Mouse (Mus musculus): ENCODE results near the gene Ahnak2.

DNA sequence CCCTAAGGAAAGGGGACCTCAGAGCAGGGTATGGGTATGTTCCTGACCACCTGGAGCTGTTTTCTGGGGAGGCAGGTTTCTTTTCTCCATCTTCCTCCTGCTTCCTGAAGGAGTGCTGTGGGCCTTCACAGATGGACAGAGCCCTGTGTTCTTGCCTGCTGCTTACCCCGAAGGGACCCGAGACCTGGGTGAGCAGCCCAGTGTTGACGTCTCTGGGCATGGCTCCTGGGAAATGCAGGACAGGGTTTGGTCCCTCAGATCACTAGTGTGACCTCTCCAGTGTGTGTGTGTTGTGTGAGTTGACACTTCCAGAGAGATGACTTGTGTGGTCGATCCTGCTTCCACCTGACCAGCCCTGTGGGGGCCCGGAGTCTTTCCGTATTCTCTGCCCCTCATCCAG, 79.0 kb downstream of the Ahnak2 start:
- TF ChIP-seq CTCF (IDR thresholded peaks at IDR 0.05; ENCODE audit: low read depth) = no peak
- TF ChIP-seq EP300 (IDR thresholded peaks at IDR 0.05; ENCODE audit: low read depth) = no peak

Data from liver, postnatal 0 days (tissue).